Mouse (Mus musculus) brown adipose tissue, adult 24 weeks (tissue): Measurements from ENCODE around the gene Ablim1. TPM values are rescaled to one million over a fixed set of nuclear protein-coding genes. Genes with fewer than 3 reads are reported as not detected.

Experiments
- H3K27ac ChIP-seq: fragments of 200-500 bp; replicated peaks from 2 replicates; pipeline ENCODE4 v1.5.1; 2012; ENCODE audit warnings: low read depth, mild to moderate bottlenecking, low read length
- H3K4me1 ChIP-seq: fragments of 200-500 bp; 2 replicates; pipeline ENCODE4 v1.6.1; 2012; ENCODE audit warnings: low read length, mixed read lengths; ENCODE audit not compliant: control insufficient read depth, insufficient read depth, insufficient read length
- H3K4me3 ChIP-seq: fragments of 200-500 bp; 2 replicates; pipeline ENCODE4 v1.5.1; 2012; ENCODE audit warnings: low read depth, mild to moderate bottlenecking, low read length, moderate library complexity; ENCODE audit not compliant: insufficient read depth
- polyA plus RNA-seq: library from polyadenylated mRNA; stranded (reverse); fragments of >200 nt; gene quantifications from 2 replicates; pipeline ENCODE4 v1.2.4, GENCODE M21; 2012; ENCODE audit not compliant: missing spikeins, insufficient read depth, insufficient read length

Ablim1 gene
- polyA plus RNA-seq, 1 experiment = 52.5 TPM

DNA sequence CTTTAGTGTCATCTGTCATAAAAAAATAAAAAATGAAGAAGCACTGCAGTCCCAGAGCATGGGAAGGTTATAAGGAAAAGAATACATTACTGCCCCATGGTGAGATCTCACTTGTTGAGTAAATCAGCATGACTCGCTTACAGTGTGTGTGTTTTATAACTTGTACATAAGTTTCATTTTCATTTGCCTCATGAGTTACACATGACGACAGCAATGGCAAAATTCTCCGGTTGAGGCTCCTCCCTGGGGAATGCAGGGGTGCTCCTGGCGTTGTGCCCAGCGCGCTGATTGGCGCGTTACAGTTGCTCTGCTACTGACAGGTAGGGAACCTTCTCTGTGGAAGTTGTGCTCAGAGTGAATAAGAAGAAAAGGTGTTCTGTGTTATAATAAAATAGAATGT lies 71.1 kb downstream of the Ablim1 start:
- H3K4me1 ChIP-seq = peaks cover 51% of the 10 kb centered on the region
- H3K4me3 ChIP-seq = peak overlapping the region; percentile 16; the same call in 1 of the 2 replicates
- peak overlapping the region; percentile 85 for H3K27ac ChIP-seq

DNA sequence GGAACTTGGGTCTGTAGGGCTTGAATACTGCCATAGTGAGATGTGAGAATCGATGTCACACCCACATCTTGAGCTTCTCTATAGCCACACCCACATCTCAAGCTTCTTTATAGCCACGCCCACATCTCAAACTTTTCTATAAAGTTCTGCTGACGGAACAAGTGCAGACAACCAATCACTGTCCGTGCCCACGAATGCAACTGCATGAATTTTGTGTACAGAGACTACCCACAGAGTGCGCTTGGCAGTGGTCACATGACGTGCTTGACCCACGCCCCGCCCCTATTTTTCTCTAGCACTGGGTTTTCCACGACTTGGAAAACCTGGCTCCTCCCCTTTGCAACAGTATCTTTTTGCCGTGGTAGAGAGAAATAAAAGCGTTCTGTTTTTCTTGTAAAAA lies 71.5 kb downstream of the Ablim1 start:
- peak overlapping the region; percentile 16; the same call in 1 of the 2 replicates for H3K4me3 ChIP-seq
- peak overlapping the region; percentile 85 for H3K27ac ChIP-seq
- peaks cover 51% of the 10 kb centered on the region for H3K4me1 ChIP-seq

DNA sequence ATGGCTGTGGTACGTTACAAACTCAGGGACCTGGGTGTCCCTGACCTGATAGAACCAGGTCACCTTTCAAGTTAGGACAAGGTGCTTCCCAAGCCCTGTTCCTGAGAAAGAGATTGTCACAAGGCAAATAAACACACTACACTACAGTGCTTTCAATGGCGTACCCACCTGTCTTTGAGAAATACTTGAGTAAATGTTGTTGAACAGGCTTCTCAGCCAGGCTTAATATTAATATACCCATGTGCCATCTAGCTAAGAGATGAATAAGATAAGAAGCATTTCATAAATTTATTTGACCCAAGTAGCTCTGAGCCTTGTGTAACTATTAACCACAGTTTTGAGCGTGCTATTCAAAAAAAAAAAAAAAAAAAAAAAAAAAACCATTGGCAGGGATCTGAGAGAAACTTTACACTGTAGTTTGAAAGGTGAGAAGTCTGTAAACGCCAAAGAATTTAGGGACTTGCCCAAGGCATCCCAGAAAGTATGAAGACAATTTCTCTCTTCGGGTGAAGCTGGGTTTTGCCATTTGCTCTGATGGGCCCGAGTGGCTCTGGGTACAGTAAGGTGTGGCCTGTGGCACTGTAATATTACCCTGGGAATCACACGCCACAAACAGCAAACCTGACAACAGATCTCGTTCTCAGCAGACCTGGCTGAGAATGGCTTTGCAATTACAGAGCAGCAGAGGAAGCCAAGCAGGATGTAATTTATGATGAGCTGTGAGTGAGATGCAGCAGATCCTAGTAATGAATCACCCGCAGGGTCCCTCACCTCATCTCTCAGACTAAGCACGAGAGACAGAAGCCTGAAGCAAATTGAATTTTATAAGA lies 73.1 kb downstream of the Ablim1 start:
- H3K27ac ChIP-seq = peak overlapping the region; percentile 85
- peaks cover 53% of the 10 kb centered on the region for H3K4me1 ChIP-seq
- no peak overlapping the region for H3K4me3 ChIP-seq

DNA sequence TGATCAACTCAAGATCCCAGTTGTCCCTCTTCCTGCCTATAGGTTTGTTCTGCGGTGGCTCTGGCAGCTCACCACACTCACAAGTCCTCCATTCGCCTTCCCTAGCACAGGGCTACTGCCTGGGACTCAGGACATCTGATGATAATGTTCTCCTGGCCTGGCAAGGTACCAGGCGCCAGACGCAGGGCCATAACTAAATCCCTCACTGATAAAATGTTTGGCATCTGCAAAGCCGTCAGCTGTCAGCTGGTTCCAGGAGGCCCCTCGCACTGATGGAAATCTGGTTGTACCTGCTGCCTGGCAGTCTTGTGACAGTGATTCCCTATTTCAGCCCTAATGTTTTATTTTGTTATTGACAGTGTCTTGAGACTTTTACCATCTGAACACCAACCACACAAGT lies 74.5 kb downstream of the Ablim1 start:
- H3K27ac ChIP-seq = peak overlapping the region; percentile 28; the same call in 1 of the 2 replicates
- peaks cover 46% of the 10 kb centered on the region for H3K4me1 ChIP-seq
- no peak overlapping the region for H3K4me3 ChIP-seq

DNA sequence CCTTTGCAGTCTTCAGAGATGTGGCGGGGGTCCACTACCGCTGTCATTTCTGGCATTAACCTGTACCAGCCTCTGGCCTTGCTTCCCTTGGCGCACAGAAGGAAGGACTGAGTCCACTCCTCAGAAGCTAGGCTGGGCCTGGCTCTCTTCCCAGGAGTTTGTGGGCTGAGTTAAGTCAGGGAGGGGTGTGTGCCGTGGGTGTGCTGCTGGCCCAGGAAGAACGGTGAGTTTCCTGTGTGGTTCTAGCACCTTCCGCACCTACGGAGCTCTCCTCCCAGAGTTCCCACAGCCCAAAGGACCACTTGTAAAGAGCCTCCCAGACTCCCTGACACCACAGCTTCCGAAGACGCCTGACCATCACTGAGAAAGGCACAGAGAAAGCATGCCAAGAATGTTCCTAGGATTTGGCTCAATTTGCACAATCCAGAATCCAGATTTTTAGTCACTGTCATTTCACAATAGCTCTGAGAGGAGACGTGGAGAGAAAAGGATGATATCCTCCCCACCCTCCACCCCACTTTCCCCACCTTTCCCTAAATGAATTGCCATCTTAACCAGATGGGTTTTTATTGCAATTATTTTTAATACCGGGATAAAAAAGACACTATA lies 75.4 kb downstream of the Ablim1 start:
- Histone ChIP-seq H3K4me1 (peaks cover 41% of the 10 kb centered on the region), H3K4me3 (0 out of 2 replicates have a peak overlapping the region, but pooled peaks have one; percentile 16), H3K27ac (peak overlapping the region; percentile 45)

DNA sequence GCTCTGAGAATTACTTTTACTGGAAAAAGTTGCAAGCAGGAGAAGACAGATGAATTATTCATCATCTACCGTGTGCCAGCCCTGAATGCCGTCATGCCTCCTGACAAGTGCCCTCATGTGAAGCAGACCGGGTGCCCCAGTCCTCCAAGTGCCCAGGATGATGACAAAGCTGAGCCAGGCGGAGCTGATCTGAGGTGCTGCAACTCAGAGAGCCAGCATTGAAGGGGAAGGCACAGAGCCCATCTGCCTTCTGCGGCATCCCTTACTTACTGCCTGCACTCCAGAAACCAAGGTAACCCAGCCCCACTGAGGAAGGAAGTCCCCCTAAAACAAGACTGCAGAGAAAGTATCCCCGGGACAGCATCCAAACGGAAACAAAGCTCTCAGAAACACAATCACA lies 76.3 kb downstream of the Ablim1 start:
- Histone ChIP-seq H3K4me3 (peak overlapping the region; percentile 47), H3K4me1 (peaks cover 34% of the 10 kb centered on the region), H3K27ac (peak overlapping the region; percentile 45)

DNA sequence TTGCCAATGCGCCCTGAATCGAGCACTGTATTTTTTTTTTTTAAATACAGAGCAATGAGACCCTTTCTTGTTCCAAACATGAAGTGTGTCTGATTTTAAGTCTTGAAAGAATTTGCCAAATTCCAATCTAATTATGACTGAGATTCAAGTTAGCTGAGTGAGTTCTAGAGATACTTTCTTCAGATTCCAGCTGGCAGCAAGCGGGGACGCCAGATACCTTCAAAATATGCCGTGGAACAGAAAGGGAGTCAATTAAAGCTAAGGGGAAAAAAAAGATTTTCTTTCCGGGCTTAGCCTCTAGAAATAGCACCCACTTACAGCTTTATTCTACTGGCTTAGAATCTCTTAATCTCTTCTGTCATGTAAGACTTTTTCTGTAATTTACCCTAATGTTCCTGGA lies 77.2 kb downstream of the Ablim1 start:
- Histone ChIP-seq H3K27ac (no peak overlapping the region), H3K4me1 (peaks cover 27% of the 10 kb centered on the region), H3K4me3 (no peak overlapping the region)

DNA sequence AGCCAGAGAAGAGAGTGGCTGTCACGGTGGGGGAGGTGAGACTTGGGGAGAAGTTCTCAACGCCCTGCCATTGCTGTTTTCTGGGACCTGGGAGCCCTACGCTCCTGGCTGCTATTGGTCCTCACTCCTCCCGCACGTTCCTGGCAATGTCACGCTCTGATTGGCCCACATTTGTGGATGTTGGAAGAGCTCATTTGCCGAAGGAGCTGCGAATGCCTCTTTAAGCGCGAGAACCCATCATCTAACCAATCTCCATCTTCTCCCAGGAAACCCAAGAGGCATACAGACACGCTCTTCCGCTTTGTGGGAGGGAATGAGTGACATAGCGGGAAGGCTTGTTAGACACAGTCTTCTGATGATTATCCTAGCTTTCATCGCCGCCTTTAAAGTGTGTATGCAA lies 78.1 kb downstream of the Ablim1 start:
- no peak overlapping the region for H3K27ac ChIP-seq
- peaks cover 20% of the 10 kb centered on the region for H3K4me1 ChIP-seq
- H3K4me3 ChIP-seq = no peak overlapping the region

DNA sequence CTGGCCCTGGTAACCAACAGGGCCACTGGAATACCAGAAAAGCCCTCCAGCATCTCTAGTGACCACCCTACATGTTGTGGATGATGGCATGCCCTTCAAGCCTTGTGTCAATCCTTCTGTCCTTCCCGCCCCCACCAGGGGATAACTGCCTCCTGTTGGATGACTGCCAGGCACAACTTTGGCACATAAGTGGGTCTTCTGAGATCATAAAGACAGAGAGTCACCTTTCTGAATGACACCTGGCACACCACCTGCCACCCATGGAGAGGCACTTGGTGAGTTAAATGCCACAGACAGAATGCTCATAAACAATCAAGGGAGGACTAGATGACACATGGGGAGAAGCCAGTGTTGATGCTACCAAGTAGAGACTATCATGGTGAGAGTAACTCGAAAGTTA lies 78.8 kb downstream of the Ablim1 start:
- Histone ChIP-seq H3K27ac (no peak overlapping the region), H3K4me3 (no peak overlapping the region), H3K4me1 (peaks cover 17% of the 10 kb centered on the region)

DNA sequence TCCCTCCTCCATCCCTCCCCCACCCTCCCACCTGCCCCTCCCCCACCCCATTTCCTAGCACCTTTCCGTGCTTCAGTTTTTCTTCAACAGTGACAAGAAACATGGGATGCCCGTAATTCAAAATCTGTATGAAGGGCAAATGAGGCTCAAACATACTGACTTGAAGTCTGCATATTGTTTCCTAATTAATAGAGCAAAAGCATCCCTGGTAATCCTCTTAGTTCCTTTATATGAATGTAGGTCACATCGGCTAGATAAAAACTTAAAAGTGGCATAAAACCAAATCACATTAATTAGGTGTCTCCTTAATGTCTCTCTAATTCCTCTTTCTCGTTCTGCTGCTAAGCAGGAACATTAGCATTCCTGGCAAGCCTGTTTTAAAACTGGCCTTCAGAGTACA lies 83.7 kb downstream of the Ablim1 start:
- Histone ChIP-seq H3K4me1 (peaks cover 6% of the 10 kb centered on the region), H3K27ac (no peak overlapping the region), H3K4me3 (no peak overlapping the region)

DNA sequence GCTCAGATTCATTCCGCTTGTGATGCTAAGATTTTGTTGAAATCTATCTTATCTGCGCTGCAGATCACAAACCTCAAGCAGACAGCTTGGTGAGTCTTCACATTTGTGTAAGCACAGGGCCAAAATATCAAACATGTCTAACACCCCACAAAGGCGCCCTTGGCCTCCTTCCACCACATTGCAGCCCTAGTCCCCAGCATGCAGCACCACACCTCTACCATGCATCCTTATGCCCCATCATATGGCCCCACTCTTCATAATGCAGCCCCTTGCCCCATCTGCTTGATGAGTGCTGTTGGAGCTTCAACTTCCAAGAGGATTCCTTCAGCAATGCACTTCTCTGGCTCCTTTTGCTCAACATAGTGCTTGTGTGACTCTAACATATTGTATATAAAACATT lies 85.6 kb downstream of the Ablim1 start:
- Histone ChIP-seq H3K4me3 (no peak overlapping the region), H3K4me1 (peaks cover 6% of the 10 kb centered on the region), H3K27ac (no peak overlapping the region)

DNA sequence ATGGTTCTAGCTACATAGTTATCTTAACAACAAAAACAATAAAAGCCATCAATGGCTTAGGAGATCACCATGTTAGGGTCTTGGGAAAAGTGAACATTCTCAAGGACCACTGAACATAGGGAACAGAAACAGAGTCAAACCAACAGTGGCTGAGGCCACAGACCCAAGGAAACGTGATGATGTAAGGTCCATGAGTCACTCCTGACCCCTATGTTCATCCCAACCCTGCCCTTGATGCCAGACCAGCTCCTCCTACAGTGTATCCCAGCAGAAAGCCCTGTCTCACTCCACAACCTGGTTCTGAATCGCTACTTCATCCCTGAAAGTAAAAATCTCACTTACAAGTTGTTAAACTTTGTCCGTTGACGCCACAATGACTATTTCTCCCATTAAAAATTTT lies 86.1 kb downstream of the Ablim1 start:
- no peak overlapping the region for H3K27ac ChIP-seq
- no peak overlapping the region for H3K4me3 ChIP-seq
- H3K4me1 ChIP-seq = peaks cover 9% of the 10 kb centered on the region

DNA sequence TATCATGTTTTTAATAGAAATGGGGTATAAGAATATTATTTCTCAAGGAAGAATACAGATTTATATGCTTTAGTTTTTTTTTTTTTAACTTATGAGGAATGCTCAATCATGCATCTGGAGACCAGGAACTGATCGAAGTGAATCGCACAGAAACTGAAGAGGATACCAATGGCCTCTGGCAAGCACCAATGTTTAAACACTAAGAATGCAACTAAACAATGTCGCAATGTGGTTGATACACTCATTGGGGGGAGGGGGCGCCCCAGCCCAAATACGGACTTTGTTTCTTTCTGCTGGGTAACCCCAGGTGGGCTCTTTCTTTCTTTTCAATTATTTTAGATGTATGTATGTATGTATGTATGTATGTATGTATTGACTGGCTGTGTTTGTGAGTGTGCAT lies 90.3 kb downstream of the Ablim1 start:
- Histone ChIP-seq H3K4me3 (no peak overlapping the region), H3K4me1 (peaks cover 41% of the 10 kb centered on the region), H3K27ac (0 out of 2 replicates have a peak overlapping the region, but pooled peaks have one; percentile 12)

DNA sequence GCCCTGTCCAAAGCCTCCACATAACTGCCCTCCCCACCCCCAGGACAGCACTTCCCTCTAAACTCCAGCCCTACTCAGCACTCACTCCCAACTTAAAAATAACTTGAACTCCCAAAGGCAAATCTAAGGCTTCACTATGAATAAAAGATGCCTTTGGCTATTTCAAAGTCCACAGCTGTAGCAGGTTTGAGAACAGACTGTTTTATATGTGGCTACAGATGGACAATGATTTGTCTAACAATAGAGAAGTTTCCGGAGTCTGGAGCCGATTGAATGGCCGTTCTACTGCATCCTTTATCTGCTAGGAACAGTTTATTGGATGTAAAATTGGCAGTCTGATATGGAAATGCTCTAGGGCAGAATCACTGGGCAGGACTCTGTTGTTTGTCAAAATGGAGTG lies 91.0 kb downstream of the Ablim1 start:
- Histone ChIP-seq H3K4me1 (peaks cover 39% of the 10 kb centered on the region), H3K4me3 (no peak overlapping the region), H3K27ac (peak overlapping the region; percentile 77)

DNA sequence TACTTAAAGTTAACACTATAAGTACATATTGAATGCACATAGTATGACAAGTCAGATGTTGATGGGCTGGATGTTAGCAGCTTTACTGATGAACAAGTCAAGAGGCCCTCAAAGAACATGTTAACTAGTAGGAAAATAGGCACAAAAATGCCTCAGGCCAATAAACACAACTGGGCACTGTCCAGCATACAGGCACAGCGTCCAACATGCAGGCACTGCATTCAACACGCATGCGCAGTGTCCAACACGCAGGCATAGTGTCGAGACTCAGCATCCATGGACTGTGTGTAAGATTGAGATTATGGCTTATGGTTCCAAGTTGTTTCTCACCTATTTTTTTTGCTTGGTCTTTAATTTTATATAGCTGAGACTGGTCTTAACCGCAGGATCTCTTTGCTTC lies 92.1 kb downstream of the Ablim1 start:
- Histone ChIP-seq H3K4me1 (peaks cover 44% of the 10 kb centered on the region), H3K27ac (peak overlapping the region; percentile 3; the same call in 1 of the 2 replicates), H3K4me3 (no peak overlapping the region)
